Mouse (Mus musculus) liver, adult 10 weeks (tissue): Measurements from ENCODE around the gene Vmn1r30. TPM values are rescaled to one million over a fixed set of nuclear protein-coding genes. Genes with fewer than 3 reads are reported as not detected.

Experiments used
- polyA plus RNA-seq: library from polyadenylated mRNA; stranded (reverse); fragments of 350-450 nt; fragmentation: Illumina TruSeq; extraction: RNeasy Lipid Tissue Mini Kit (QIAGEN cat#74804); gene quantifications from one replicate; pipeline ENCODE4 v1.2.3, GENCODE M21; 2014; ENCODE audit warnings: low read depth, low replicate concordance

Vmn1r30 gene
- not detected for polyA plus RNA-seq

GRCm38 (mm10) chr6:58443285-58443684 lies at the start of gene Vmn1r30:
Gene Vmn1r30, minus strand, starts transcription at chr6:58443385.

GRCm38 (mm10) chr6:58475230-58475629 lies 32.0 kb upstream of the Vmn1r30 start, which contains the start of gene Vmn1r31:
Gene Vmn1r31, minus strand, starts transcription at chr6:58475330.

Other genes starting within 250 kb of the Vmn1r30 start
- not detected for gene Vmn1r27, start 224.6 kb downstream of the Vmn1r30 start, polyA plus RNA-seq
- not detected for gene Vmn1r28, start 181.3 kb downstream of the Vmn1r30 start, polyA plus RNA-seq
- gene Vmn1r29, start 141.8 kb downstream of the Vmn1r30 start, polyA plus RNA-seq: not detected
- gene Vmn1r31, start 31.9 kb upstream of the Vmn1r30 start, polyA plus RNA-seq: not detected
- gene Abcg2, start 141.1 kb upstream of the Vmn1r30 start, polyA plus RNA-seq: 78.8 TPM